Mouse (Mus musculus): Measurements from ENCODE around the gene Gm49393. TPM values are rescaled to one million over a fixed set of nuclear protein-coding genes. Genes with fewer than 3 reads are reported as not detected.

The Gm49393 gene
- polyA plus RNA-seq, 1 experiment from 2014 or later: not detected

Other genes starting within 250 kb of the Gm49393 start
- gene BC051665, start 149.2 kb downstream of the Gm49393 start, polyA plus RNA-seq (2015; fragmentation: Nextera tagmentation; extraction: Ambion mirVana): not detected in 2 replicates
- not detected in 2 replicates for gene Ctsll3, start 132.7 kb downstream of the Gm49393 start, polyA plus RNA-seq (2015; fragmentation: Nextera tagmentation; extraction: Ambion mirVana)
- gene 4930486L24Rik, start 71.1 kb downstream of the Gm49393 start, polyA plus RNA-seq (2015; fragmentation: Nextera tagmentation; extraction: Ambion mirVana): 0.18 TPM in 1 of 2 replicates, not detected in the other
- 0.22 TPM in 1 of 2 replicates, not detected in the other for gene Gm49392, start 38.7 kb downstream of the Gm49393 start, polyA plus RNA-seq (2015; fragmentation: Nextera tagmentation; extraction: Ambion mirVana)
- 2.6 and 3.4 TPM in 2 replicates for gene Ctla2b, start 38.1 kb downstream of the Gm49393 start, polyA plus RNA-seq (2015; fragmentation: Nextera tagmentation; extraction: Ambion mirVana)
- gene Tpbpb, start 30.7 kb downstream of the Gm49393 start, polyA plus RNA-seq (2015; fragmentation: Nextera tagmentation; extraction: Ambion mirVana): not detected in 2 replicates
- 0.22 and 0.52 TPM in 2 replicates for gene Gm49391, start 981 bp upstream of the Gm49393 start, polyA plus RNA-seq (2015; fragmentation: Nextera tagmentation; extraction: Ambion mirVana)
- 19.2 and 23.1 TPM in 2 replicates for gene Ctla2a, start 1.0 kb upstream of the Gm49393 start, polyA plus RNA-seq (2015; fragmentation: Nextera tagmentation; extraction: Ambion mirVana)
- not detected in 2 replicates for gene Tpbpa, start 6.4 kb upstream of the Gm49393 start, polyA plus RNA-seq (2015; fragmentation: Nextera tagmentation; extraction: Ambion mirVana)
- gene Ctsj, start 70.4 kb upstream of the Gm49393 start, polyA plus RNA-seq (2015; fragmentation: Nextera tagmentation; extraction: Ambion mirVana): not detected in 2 replicates
- not detected in 2 replicates for gene Ctsq, start 105.0 kb upstream of the Gm49393 start, polyA plus RNA-seq (2015; fragmentation: Nextera tagmentation; extraction: Ambion mirVana)
- gene Ctsr, start 228.7 kb upstream of the Gm49393 start, polyA plus RNA-seq (2015; fragmentation: Nextera tagmentation; extraction: Ambion mirVana): not detected in 2 replicates

All from limb, embryonic 13.5 days (tissue).